In the genomic region with DNA sequence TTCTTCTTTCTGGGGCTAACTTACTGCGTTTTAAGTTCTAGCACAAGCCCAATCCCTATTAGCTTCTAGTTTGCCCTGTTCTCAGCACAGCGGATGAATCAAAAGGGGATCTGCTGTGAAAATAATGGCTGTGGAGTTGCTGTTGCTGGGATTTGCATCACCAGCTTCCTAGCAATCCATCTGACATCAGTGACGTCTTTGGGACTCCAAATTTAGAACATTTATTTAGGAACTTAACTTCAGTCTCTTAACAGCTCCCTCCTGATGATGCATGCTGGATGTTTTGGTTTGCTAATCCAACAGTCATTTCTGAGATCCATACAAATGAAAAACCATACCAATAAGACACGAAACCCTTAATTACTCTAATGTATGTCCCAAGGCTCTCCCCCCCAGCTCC, we compare ENCODE assay signal across 14 mouse cellular contexts. TPM values are rescaled to one million over a fixed set of nuclear protein-coding genes. Genes with fewer than 3 reads are reported as not detected.
DNase-seq lines count a peak whose midpoint lies in the region; ATAC-seq and TF ChIP-seq lines count a peak whose summit lies in the region.
"Had no signal": no experiment of that assay in that cellular context is flagged by ENCODE, and none has a peak within 500 bp of the region (broad histone marks: within the 10 kb centered on the region; RNA-seq: fewer than 3 reads in every experiment).

No protein-coding gene starts in this region.

- peak overlapping the region; percentile 39 for H3K4me2 ChIP-seq in hindbrain, embryonic 14.5 days (replicated peaks)
- H3K4me2 ChIP-seq in midbrain, postnatal 0 days (ENCODE audit: low read depth, low read length, poor library complexity, severe bottlenecking) = peak overlapping the region; percentile 37
- H3K4me2 ChIP-seq: kidney, embryonic 15.5 days had no signal

- DNase-seq in brain, adult 2 months (ENCODE audit: low read depth, low spot score) = peak; percentile 74
- DNase-seq in hindbrain, embryonic 14.5 days (ENCODE audit: low spot score) = no peak
- no peak for DNase-seq in midbrain, postnatal 0 days (ENCODE audit: low spot score)
- no peak for DNase-seq in lung, adult 18-20 months
- no peak for DNase-seq in heart, embryonic 10.5 days (ENCODE audit: low spot score)
- DNase-seq in adrenal gland, adult 2 months = no peak
- DNase-seq: adrenal gland, postnatal 14 days; lung, postnatal 10 days; right cerebral cortex, adult 18-20 months; thymus, postnatal 36 days had no signal

- peaks cover 8% of the 10 kb centered on the region for H3K27me3 ChIP-seq in hindbrain, embryonic 14.5 days (ENCODE audit: control insufficient read depth, insufficient read depth, low read length)
- H3K27me3 ChIP-seq in midbrain, postnatal 0 days (ENCODE audit: insufficient read depth, low read length) = 0 out of 2 replicates have a peak, but pooled peaks cover under 1% of the 10 kb centered on the region
- peaks cover 20% of the 10 kb centered on the region for H3K27me3 ChIP-seq in heart, embryonic 10.5 days (ENCODE audit: insufficient read depth, poor library complexity, severe bottlenecking)

- 0 out of 2 replicates have a peak overlapping the region, but pooled peaks have one; percentile 65 for H3K27ac ChIP-seq in cortical plate, adult 2 months (ENCODE audit: insufficient read depth, low read length)
- H3K27ac ChIP-seq in hindbrain, embryonic 14.5 days = no peak overlapping the region
- no peak overlapping the region for H3K27ac ChIP-seq in midbrain, postnatal 0 days (ENCODE audit: low read depth, low read length)
- no peak overlapping the region for H3K27ac ChIP-seq in heart, embryonic 10.5 days
- H3K27ac ChIP-seq: kidney, embryonic 15.5 days; liver, embryonic 14.5 days had no signal

- TF ChIP-seq CTCF in cortical plate, adult 2 months (IDR thresholded peaks at IDR 0.05; ENCODE audit: extremely low read depth, insufficient read depth, low read length) = no peak
- no peak for TF ChIP-seq CTCF in midbrain, postnatal 0 days (IDR thresholded peaks at IDR 0.05)

- H3K36me3 ChIP-seq in hindbrain, embryonic 14.5 days (replicated peaks; ENCODE audit: control insufficient read depth, insufficient read depth) = no peaks in the 10 kb centered on the region
- H3K36me3 ChIP-seq in midbrain, postnatal 0 days (ENCODE audit: insufficient read depth, low read length) = no peaks in the 10 kb centered on the region
- H3K36me3 ChIP-seq in heart, embryonic 10.5 days = no peaks in the 10 kb centered on the region
- H3K36me3 ChIP-seq: kidney, embryonic 15.5 days had no signal

- TF ChIP-seq POLR2A in cortical plate, adult 2 months (IDR thresholded peaks at IDR 0.05; ENCODE audit: extremely low read depth, insufficient read depth, low read length) = no peak

- ATAC-seq in hindbrain, embryonic 14.5 days (ENCODE audit: low FRiP score) = no peak
- ATAC-seq in midbrain, postnatal 0 days (ENCODE audit: low FRiP score) = no peak

- H3K9ac ChIP-seq in hindbrain, embryonic 14.5 days = no peak overlapping the region
- H3K9ac ChIP-seq in midbrain, postnatal 0 days (replicated peaks; ENCODE audit: low read length, poor library complexity, severe bottlenecking) = no peak overlapping the region
- H3K9ac ChIP-seq: kidney, embryonic 15.5 days; liver, embryonic 14.5 days had no signal

- no peaks in the 10 kb centered on the region for H3K9me3 ChIP-seq in hindbrain, embryonic 14.5 days (ENCODE audit: control insufficient read depth, low read length)
- H3K9me3 ChIP-seq in midbrain, postnatal 0 days (ENCODE audit: low read length) = no peaks in the 10 kb centered on the region
- no peaks in the 10 kb centered on the region for H3K9me3 ChIP-seq in heart, embryonic 10.5 days
- H3K9me3 ChIP-seq: kidney, embryonic 15.5 days had no signal

- 70% methylated on average over 4 of the region's 4 CpGs for WGBS in hindbrain, embryonic 14.5 days
- WGBS in midbrain, postnatal 0 days = 68% methylated on average over 4 of the region's 4 CpGs
- 74% methylated on average over 4 of the region's 4 CpGs for WGBS in heart, embryonic 10.5 days

- no peak overlapping the region for H3K4me3 ChIP-seq in cortical plate, adult 2 months (ENCODE audit: insufficient read depth, low read length)
- H3K4me3 ChIP-seq in hindbrain, embryonic 14.5 days (replicated peaks; ENCODE audit: low read length) = no peak overlapping the region
- peak overlapping the region; percentile 12; the same call in 1 of the 2 replicates for H3K4me3 ChIP-seq in midbrain, postnatal 0 days (ENCODE audit: low read depth, low read length)
- no peak overlapping the region for H3K4me3 ChIP-seq in heart, embryonic 10.5 days
- H3K4me3 ChIP-seq: kidney, embryonic 15.5 days; megakaryocyte, embryonic 14.5 days had no signal

- peaks cover 4% of the 10 kb centered on the region; the same call in 1 of the 2 replicates for H3K4me1 ChIP-seq in cortical plate, adult 2 months (ENCODE audit: control insufficient read depth, insufficient read depth, low read length)
- peaks cover 39% of the 10 kb centered on the region for H3K4me1 ChIP-seq in hindbrain, embryonic 14.5 days (replicated peaks; ENCODE audit: control insufficient read depth, insufficient read depth, low read length)
- peaks cover 3% of the 10 kb centered on the region; the same call in 1 of the 2 replicates for H3K4me1 ChIP-seq in midbrain, postnatal 0 days (ENCODE audit: insufficient read depth, low read length)
- H3K4me1 ChIP-seq in heart, embryonic 10.5 days = peaks cover 5% of the 10 kb centered on the region

RNA-seq across cellular contexts. Expression of a gene that starts 1.5 kb away (rescaled TPM):
- polyA plus RNA-seq in cortical plate, adult 2 months (2012; rRNA removed) = 1.2 and 1.6 TPM in 2 replicates
- 4.9 and 5.8 TPM in 2 replicates for polyA plus RNA-seq in hindbrain, embryonic 14.5 days (2014; fragmentation: Nextera tagmentation; extraction: Ambion mirVana)
- total RNA-seq in midbrain, postnatal 0 days (2014; rRNA removed) = 1.3 and 2.5 TPM in 2 replicates
- 1.8 and 2.2 TPM in 2 replicates for polyA plus RNA-seq in midbrain, postnatal 0 days (2015; fragmentation: Nextera tagmentation; extraction: Ambion mirVana)
- polyA plus RNA-seq in heart, embryonic 10.5 days (2016; fragmentation: Nextera tagmentation; extraction: Ambion mirVana) = 18.5 and 30.7 TPM in 2 replicates
- total RNA-seq in adrenal gland, adult 2 months (2021) = 1 to 10 TPM; 2.1 to 2.3 TPM
- polyA plus RNA-seq in adrenal gland, adult 2 months (2012; rRNA removed) = 1.3 and 2.0 TPM in 2 replicates
